Mouse (Mus musculus) liver, embryonic 15.5 days (tissue): Measurements from ENCODE around the gene Cfap69. TPM values are rescaled to one million over a fixed set of nuclear protein-coding genes. Genes with fewer than 3 reads are reported as not detected.
"Not testable (repeated sequence)": the region's sequence is repeated elsewhere in the genome, so short reads cannot be mapped to it uniquely, and the experiment has no call there.

Experiments
- ATAC-seq: fragments of 200-750 bp; cut with Nextera tagmentation; 2 replicates; pipeline ENCODE4 v1.8.0; 2017; ENCODE audit warnings: moderate number of reproducible peaks, mild to moderate bottlenecking, moderate library complexity; ENCODE audit not compliant: insufficient read depth
- H3K27ac ChIP-seq: fragments of 300-500 bp; sonication (generic); replicated peaks from 2 replicates; pipeline ENCODE4 v1.5.1; 2015; ENCODE audit warnings: mild to moderate bottlenecking, inconsistent platforms
- H3K27me3 ChIP-seq: fragments of 300-500 bp; sonication (generic); 2 replicates; pipeline ENCODE4 v1.6.1; 2015; ENCODE audit warnings: mild to moderate bottlenecking, inconsistent platforms
- H3K36me3 ChIP-seq: fragments of 300-500 bp; sonication (generic); replicated peaks from 2 replicates; pipeline ENCODE4 v1.6.1; 2015; ENCODE audit warnings: moderate library complexity, mild to moderate bottlenecking, inconsistent platforms
- H3K4me1 ChIP-seq: fragments of 300-500 bp; sonication (generic); replicated peaks from 2 replicates; pipeline ENCODE4 v1.6.1; 2015; ENCODE audit warnings: inconsistent platforms
- H3K4me2 ChIP-seq: fragments of 300-500 bp; sonication (generic); 2 replicates; pipeline ENCODE4 v1.6.1; 2015; ENCODE audit warnings: moderate library complexity, mild to moderate bottlenecking, inconsistent platforms
- H3K4me3 ChIP-seq: fragments of 300-500 bp; sonication (generic); replicated peaks from 2 replicates; pipeline ENCODE4 v1.5.1; 2015; ENCODE audit warnings: mild to moderate bottlenecking, inconsistent platforms
- H3K9ac ChIP-seq: fragments of 300-500 bp; sonication (generic); 2 replicates; pipeline ENCODE4 v1.6.1; 2015; ENCODE audit warnings: moderate library complexity, mild to moderate bottlenecking, inconsistent platforms
- H3K9me3 ChIP-seq: fragments of 300-500 bp; sonication (generic); replicated peaks from 2 replicates; pipeline ENCODE4 v1.6.1; 2016; ENCODE audit warnings: inconsistent platforms
- WGBS: fragments of 180-500 bp; shearing (Covaris S2); methylation state at CpG from one replicate; pipeline ENCODE4 v1.1.7; 2015; ENCODE audit warnings: mixed read lengths; ENCODE audit not compliant: insufficient replicate concordance; 5-methylcytosine and 5-hydroxymethylcytosine counted together
- polyA plus RNA-seq: library from polyadenylated mRNA; unstranded; fragments of >200 nt; fragmentation: Nextera tagmentation; extraction: Ambion mirVana; gene quantifications from 2 replicates; pipeline ENCODE4 v1.2.1, GENCODE M21; 2015

Gene Cfap69
- polyA plus RNA-seq, 1 experiment from 2014 or later, result 0.21 TPM

DNA sequence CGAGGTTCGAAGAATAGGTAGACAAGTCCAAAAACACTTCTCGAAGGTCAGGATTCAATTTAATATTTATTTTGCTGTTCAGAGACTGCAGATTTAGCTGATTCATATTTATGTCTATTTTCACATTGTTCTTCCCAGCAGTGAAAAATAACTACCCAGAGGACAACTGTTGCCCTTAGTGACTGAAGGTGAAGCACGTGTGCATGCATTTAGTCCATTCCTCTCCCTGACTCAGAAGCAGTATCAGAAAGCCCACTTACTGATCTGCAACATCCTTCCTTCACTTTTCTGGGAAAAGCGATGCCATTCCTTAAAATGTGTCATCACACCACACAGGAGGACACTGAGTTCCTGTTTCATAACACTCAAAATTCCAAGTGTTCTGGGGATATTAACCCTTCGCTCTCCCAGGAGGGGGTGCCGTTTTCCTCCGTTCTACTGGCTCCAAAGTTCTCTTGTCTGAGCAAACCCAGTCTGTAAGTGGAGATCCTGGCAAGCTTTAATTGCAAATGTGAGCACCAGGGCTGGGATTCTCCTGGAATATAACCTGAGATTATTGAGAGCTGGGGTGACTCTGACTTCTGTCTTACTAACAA is 25.0 kb upstream of the Cfap69 start:
- 0 out of 2 replicates have a peak, but pooled peaks cover 3% of the 10 kb centered on the region for H3K4me1 ChIP-seq
- no peaks in the 10 kb centered on the region for H3K9me3 ChIP-seq
- H3K27me3 ChIP-seq, result peaks cover 19% of the 10 kb centered on the region
- H3K27ac ChIP-seq, result no peak overlapping the region
- no peak overlapping the region for H3K4me3 ChIP-seq
- 60% methylated on average over 8 of the region's 8 CpGs for WGBS
- H3K9ac ChIP-seq, result no peak overlapping the region
- H3K36me3 ChIP-seq, result no peaks in the 10 kb centered on the region
- no peak overlapping the region for H3K4me2 ChIP-seq
- ATAC-seq, result no peak

DNA sequence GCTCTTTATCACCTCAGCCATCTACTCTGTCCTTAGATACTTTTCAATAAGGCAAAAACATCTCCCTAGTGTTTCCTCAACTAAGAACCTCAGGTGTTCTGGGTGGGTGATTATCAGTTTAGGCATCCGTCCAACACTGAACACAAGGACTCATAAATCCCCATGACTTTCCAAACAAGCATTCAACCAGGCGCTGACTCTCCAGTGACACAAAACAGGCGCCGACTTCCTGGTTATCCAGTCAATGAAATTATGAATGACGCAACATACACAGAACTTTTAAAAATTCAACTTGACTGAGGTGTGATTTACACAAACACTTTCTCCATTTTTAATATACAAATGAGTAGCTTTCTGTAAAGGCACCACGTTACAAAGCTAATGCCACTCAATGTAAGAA is 24.2 kb upstream of the Cfap69 start:
- no peak for ATAC-seq
- no peak overlapping the region for H3K9ac ChIP-seq
- 65% methylated on average over 6 of the region's 6 CpGs for WGBS
- 0 out of 2 replicates have a peak, but pooled peaks cover 3% of the 10 kb centered on the region for H3K4me1 ChIP-seq
- no peaks in the 10 kb centered on the region for H3K9me3 ChIP-seq
- no peak overlapping the region for H3K4me2 ChIP-seq
- no peak overlapping the region for H3K4me3 ChIP-seq
- no peaks in the 10 kb centered on the region for H3K36me3 ChIP-seq
- peaks cover 11% of the 10 kb centered on the region for H3K27me3 ChIP-seq
- H3K27ac ChIP-seq, result no peak overlapping the region

DNA sequence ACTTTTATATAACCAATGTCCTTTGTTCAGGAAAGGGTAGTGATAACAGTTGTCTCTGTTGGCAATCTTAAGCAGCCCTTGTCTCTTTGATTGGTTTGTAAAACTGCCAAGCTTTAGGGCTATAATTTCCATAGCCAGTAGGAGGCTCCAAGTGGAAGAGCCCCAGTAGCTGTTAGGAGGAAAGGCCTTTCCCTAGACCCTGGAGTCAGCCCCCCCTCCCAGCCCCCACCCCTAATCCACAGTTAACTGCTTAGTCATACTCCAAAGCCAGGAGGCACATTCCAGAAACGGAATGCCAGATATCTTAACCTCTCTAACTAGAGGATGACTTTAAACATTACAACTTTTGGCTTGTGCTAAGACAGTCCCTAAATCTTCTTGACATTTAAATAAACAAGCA is 22.9 kb upstream of the Cfap69 start:
- H3K9ac ChIP-seq, result no peak overlapping the region
- H3K4me1 ChIP-seq, result 0 out of 2 replicates have a peak, but pooled peaks cover 3% of the 10 kb centered on the region
- H3K36me3 ChIP-seq, result no peaks in the 10 kb centered on the region
- no peaks in the 10 kb centered on the region for H3K9me3 ChIP-seq
- no peak overlapping the region for H3K4me2 ChIP-seq
- no peak for ATAC-seq
- H3K27ac ChIP-seq, result no peak overlapping the region
- WGBS, result 24% methylated on average over 1 of the region's 1 CpGs
- no peak overlapping the region for H3K4me3 ChIP-seq
- H3K27me3 ChIP-seq, result no peaks in the 10 kb centered on the region

DNA sequence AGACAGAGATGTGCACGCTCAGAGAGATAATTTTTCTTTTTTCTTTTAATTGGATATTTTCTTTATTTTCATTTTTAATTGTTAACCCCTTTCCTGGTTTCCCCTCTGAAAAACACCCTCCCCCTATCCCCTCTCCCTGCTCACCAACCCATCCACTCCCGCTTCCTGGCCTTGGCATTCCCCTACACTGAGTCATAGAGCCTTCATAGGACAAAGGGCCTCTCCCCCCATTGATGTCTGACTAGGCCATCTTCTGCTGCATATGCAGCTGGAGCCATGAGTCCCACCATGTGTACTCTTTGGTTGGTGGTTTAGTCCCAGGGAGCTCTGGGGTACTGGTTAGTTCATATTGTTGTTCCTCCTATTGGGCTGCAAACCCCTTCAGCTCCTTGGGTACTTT is 20.9 kb upstream of the Cfap69 start:
- not testable (repeated sequence) for H3K4me3 ChIP-seq, H3K9ac ChIP-seq, H3K4me2 ChIP-seq, H3K9me3 ChIP-seq, H3K4me1 ChIP-seq, ATAC-seq, H3K36me3 ChIP-seq, H3K27me3 ChIP-seq, H3K27ac ChIP-seq
- WGBS, result 47% methylated on average over 2 of the region's 2 CpGs

DNA sequence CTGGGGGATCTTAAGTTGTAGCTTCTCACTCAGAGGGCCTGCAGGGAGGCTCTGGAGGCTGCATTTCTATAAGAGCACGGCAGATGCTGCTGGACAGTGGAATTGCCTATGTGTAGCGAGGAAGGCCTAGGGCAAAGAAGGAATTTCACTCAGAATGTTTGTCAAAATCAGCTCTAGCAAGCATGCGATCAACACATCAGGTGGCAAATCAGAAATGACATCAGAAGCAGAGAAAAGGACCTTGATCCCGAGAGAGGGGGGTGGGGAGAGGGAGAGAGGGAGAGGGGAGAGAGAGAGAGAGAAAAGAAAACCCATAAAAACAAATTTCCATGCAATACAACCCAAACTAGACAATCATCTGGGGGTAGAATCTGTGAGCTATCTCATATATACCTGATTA is 19.3 kb upstream of the Cfap69 start:
- no peak overlapping the region for H3K4me2 ChIP-seq
- no peaks in the 10 kb centered on the region for H3K4me1 ChIP-seq
- no peaks in the 10 kb centered on the region for H3K9me3 ChIP-seq
- no peaks in the 10 kb centered on the region for H3K27me3 ChIP-seq
- H3K27ac ChIP-seq, result no peak overlapping the region
- no peak for ATAC-seq
- H3K36me3 ChIP-seq, result no peaks in the 10 kb centered on the region
- no peak overlapping the region for H3K9ac ChIP-seq
- 50% methylated on average over 4 of the region's 4 CpGs for WGBS
- no peak overlapping the region for H3K4me3 ChIP-seq

DNA sequence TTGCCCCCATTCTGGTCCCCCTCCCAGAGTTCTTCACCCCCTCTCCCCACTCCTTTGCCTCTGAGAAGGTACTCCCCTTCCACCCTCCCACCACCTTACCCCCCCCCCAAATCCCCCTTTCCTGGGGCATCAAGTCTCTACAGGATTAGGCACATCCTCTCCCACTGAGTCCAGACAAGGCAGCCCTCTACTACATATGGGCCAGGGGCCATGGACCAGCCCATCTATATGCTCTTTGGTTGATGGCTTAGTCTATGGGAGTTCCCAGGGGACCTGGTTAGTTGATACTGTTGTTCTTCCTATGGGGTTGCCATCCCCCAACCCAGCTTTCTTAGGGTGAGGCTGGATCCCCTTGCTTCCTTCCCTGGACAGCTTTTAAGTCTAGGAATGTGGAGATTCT is 15.4 kb upstream of the Cfap69 start:
- Histone ChIP-seq H3K9me3 (no peaks in the 10 kb centered on the region), H3K4me3 (no peak overlapping the region), H3K9ac (no peak overlapping the region), H3K27me3 (no peaks in the 10 kb centered on the region), H3K4me2 (no peak overlapping the region), H3K36me3 (no peaks in the 10 kb centered on the region), H3K4me1 (no peaks in the 10 kb centered on the region), H3K27ac (no peak overlapping the region)
- ATAC-seq, result no peak

DNA sequence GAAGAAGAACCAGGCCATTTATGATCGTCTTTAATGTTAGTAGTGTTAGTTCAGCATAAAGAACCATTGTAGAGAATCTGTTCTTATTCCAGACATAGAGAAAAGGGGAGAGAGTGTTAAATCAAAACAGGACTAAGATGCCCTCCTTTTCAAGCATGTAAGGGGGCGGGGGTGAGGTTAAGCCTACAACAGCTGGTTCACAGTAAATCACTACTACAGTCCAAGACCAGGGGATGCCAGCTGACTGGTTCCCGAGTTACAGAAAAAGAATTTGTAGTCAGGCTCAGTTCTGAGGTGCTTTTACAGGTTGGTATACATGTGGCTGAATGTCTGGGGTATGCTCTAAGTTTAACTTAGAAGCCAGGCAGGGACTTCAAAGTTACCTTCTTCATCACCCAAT is 12.0 kb upstream of the Cfap69 start:
- H3K36me3 ChIP-seq, result no peaks in the 10 kb centered on the region; the same call in 1 of the 2 replicates
- H3K4me3 ChIP-seq, result no peak overlapping the region
- no peak for ATAC-seq
- H3K4me1 ChIP-seq, result no peaks in the 10 kb centered on the region
- no peaks in the 10 kb centered on the region for H3K27me3 ChIP-seq
- no peaks in the 10 kb centered on the region for H3K9me3 ChIP-seq
- H3K4me2 ChIP-seq, result no peak overlapping the region
- no peak overlapping the region for H3K9ac ChIP-seq
- WGBS, result 55% methylated on average over 3 of the region's 3 CpGs
- no peak overlapping the region for H3K27ac ChIP-seq

DNA sequence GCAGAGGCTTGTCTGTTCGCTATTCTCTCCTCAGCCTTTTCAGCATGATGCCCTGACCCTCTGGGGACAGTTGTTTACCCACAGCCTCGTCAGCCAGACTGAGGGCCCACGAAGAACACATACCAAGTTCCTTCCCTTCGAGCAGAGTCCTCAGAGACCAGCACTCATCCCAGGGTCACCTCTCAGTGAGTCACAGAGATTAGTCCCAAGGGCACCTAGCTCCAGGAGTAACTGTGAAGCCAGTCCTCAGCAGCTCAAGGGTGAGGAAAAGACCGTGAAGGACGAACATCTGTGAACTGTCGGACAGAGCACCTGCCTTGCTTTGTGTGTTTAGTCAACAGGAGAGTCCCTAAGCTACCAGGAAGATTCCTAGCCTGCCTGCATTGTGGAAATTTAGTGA is 4.9 kb upstream of the Cfap69 start:
- H3K36me3 ChIP-seq, result no peaks in the 10 kb centered on the region; the same call in 1 of the 2 replicates
- no peak overlapping the region for H3K4me2 ChIP-seq
- H3K9ac ChIP-seq, result no peak overlapping the region
- H3K27me3 ChIP-seq, result peaks cover 3% of the 10 kb centered on the region
- no peak for ATAC-seq
- 55% methylated on average over 7 of the region's 7 CpGs for WGBS
- no peak overlapping the region for H3K4me3 ChIP-seq
- no peaks in the 10 kb centered on the region for H3K9me3 ChIP-seq
- no peak overlapping the region for H3K27ac ChIP-seq
- no peaks in the 10 kb centered on the region for H3K4me1 ChIP-seq

DNA sequence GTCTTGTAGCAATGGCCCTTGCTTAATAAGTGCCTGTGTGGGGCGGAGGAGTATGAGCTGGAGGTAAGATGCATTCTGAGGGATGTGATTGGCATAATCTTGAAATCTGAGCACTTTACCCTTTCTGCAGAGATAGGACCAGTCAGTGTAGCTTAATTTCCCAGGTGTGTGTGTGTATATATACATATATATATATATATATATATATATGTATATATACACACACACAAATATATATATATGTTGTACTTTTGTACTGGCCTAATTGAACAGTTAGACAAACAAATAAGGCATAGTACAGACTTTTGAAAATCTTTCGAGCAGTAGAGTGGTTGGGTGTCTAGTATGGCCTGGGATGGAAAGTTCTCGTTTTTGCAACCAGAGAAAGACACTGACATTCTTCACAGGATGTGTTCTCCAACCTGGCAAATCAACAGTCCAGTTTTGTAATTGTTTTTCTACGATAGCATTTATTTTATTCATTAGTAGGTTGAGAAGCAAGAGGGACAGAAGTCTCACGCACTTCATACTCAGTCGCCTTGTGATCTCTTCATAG is 410 bp upstream of the Cfap69 start:
- H3K4me2 ChIP-seq, result peak overlapping the region; percentile 75
- H3K27ac ChIP-seq, result no peak overlapping the region
- H3K4me1 ChIP-seq, result no peaks in the 10 kb centered on the region; the same call in 1 of the 2 replicates
- H3K9ac ChIP-seq, result no peak overlapping the region
- H3K4me3 ChIP-seq, result peak overlapping the region; percentile 52
- no peaks in the 10 kb centered on the region for H3K9me3 ChIP-seq
- H3K36me3 ChIP-seq, result no peaks in the 10 kb centered on the region
- H3K27me3 ChIP-seq, result peaks cover 15% of the 10 kb centered on the region
- WGBS, result 43% methylated on average over 6 of the region's 6 CpGs
- ATAC-seq, result no peak

DNA sequence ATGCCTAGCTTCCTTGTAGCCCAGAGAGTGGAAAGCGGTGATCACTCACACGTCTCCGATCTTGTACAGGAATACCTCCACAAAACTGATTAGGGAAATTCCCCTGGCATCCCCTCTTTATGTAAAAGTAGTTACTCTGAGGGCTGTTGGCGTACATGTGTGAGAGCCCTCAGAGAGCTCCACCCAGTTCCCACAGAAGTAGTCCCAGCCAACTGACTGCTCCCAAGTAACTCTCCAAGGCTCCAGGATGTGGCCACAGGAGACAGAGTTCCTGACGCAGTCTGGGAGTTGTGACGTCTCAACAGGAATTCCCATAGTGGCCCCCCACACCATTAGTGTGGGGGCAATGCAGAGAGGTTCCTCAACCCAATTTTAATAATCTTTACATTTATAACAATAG is 982 bp downstream of the Cfap69 start:
- Histone ChIP-seq H3K4me3 (no peak overlapping the region), H3K4me1 (no peaks in the 10 kb centered on the region; the same call in 1 of the 2 replicates), H3K27me3 (peaks cover 15% of the 10 kb centered on the region), H3K9ac (no peak overlapping the region), H3K36me3 (no peaks in the 10 kb centered on the region), H3K9me3 (no peaks in the 10 kb centered on the region), H3K4me2 (peak overlapping the region; percentile 75; the same call in 1 of the 2 replicates), H3K27ac (no peak overlapping the region)
- WGBS, result 39% methylated on average over 6 of the region's 6 CpGs
- ATAC-seq, result no peak

DNA sequence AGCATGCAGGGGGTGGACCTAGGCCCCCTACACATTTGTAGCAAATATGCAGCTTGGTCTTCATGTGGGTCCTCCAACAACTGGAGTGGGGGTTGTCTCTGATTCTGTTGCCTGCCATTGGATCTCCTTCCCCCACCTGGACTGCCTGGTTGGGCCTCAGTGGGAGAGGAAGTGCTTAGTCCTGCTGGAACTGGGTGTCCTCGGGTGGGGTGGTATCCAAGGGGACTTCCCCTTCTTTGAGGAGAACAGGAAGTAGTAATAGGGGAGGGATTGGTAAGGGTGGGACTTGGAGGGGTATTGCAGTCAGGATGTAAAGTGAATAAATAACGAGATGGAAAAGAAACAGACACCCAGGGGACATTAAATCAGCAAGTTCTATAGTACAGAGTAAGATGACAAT is 5.4 kb downstream of the Cfap69 start:
- Histone ChIP-seq H3K27me3 (peaks cover 9% of the 10 kb centered on the region), H3K27ac (no peak overlapping the region), H3K9ac (no peak overlapping the region), H3K9me3 (no peaks in the 10 kb centered on the region), H3K36me3 (no peaks in the 10 kb centered on the region), H3K4me2 (no peak overlapping the region), H3K4me3 (no peak overlapping the region), H3K4me1 (no peaks in the 10 kb centered on the region; the same call in 1 of the 2 replicates)
- 16% methylated on average over 2 of the region's 2 CpGs for WGBS
- ATAC-seq, result no peak

DNA sequence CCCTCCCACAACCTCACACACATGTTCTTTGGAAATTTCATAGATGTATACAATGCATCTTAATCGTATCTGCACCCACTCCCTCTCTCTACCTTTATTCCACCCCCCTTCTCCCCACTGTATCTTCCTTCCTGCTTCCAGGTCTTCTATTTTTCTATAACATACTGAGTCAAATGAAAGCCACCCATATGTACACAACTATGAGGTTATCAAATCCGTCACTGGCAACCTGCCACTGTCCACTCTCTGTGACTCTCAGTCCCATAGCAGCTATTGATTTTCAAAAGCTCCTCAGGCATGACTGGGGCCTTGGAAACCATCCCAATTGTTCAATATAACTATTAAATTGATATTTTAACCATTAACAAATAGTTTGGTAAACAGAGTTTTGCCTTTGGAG is 6.1 kb downstream of the Cfap69 start:
- no peak overlapping the region for H3K27ac ChIP-seq
- no peaks in the 10 kb centered on the region for H3K9me3 ChIP-seq
- 0 out of 2 replicates have a peak, but pooled peaks cover 2% of the 10 kb centered on the region for H3K27me3 ChIP-seq
- H3K4me1 ChIP-seq, result no peaks in the 10 kb centered on the region
- no peak for ATAC-seq
- no peak overlapping the region for H3K9ac ChIP-seq
- H3K4me2 ChIP-seq, result no peak overlapping the region
- no peak overlapping the region for H3K4me3 ChIP-seq
- WGBS, result 43% methylated on average over 2 of the region's 2 CpGs
- no peaks in the 10 kb centered on the region for H3K36me3 ChIP-seq
